Mouse (Mus musculus): ENCODE data around the gene Nfib. TPM values are rescaled to one million over a fixed set of nuclear protein-coding genes. Genes with fewer than 3 reads are reported as not detected.

The Nfib gene
- polyA plus RNA-seq, 1 experiment from 2014 or later = 75.7 TPM

DNA sequence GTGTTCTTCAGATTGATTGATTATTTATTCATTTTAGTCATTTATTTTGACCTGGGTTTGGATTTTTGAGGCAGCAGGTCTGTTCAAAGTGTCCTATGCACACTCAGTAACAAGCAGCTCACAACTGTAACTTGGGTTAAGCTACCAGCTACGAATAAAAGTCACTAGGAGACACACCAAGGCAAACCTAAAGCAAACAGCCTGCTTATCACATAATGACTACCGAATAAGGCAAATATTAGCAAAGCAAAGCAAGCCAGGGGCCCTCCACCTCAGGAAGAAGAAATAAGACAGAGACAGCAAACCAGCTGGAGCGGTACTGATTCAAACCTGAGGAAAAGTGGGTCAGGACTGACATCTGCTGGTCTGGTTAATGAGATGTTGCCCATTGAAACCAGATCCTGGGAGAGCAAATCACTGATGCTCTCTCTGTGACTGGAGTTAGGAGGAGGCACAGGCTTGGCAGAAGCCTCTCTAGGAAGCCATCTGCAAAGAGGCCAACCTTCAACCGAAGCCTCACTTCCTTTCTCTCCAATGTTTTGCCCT lies 116.1 kb downstream of the Nfib start:
- Histone ChIP-seq H3K4me3 (ENCODE audit: low read length) (no peak overlapping the region), H3K4me1 (ENCODE audit: control insufficient read depth, insufficient read depth, low read depth, low read length) (peaks cover 4% of the 10 kb centered on the region), H3K9ac (ENCODE audit: low read depth, low read length) (no peak overlapping the region), H3K27me3 (replicated peaks; ENCODE audit: control insufficient read depth, insufficient read depth, low read length) (no peaks in the 10 kb centered on the region), H3K27ac (ENCODE audit: low read depth, low read length) (peak overlapping the region; percentile 39; the same call in 1 of the 2 replicates), H3K9me3 (ENCODE audit: control insufficient read depth, low read length) (no peaks in the 10 kb centered on the region), H3K36me3 (ENCODE audit: control insufficient read depth, insufficient read depth, low read length) (no peaks in the 10 kb centered on the region), H3K4me2 (ENCODE audit: low read length) (peak overlapping the region; percentile 33)
- ATAC-seq = peak; percentile 84
- WGBS = 29% methylated on average over 4 of the region's 4 CpGs

DNA sequence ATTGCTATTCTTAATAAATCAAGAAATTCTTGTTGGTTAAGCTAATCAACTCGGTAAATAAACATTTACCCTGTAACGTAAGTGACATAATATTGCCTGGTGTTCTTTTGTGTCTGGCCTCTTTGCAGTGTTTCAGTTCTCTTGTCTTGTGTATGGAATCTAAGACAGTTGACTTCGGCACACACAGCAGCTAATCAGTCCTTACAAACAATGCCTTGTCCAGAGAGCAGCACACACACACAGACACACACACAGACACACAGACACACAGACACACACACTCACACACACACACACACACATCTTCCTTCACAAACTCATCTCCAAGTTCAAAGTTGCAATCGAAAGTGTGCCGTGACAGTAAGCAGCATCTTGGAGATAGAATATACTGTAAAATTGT lies 116.8 kb downstream of the Nfib start:
- 70% methylated on average over 5 of the region's 5 CpGs for WGBS
- peaks cover 4% of the 10 kb centered on the region for H3K4me1 ChIP-seq (ENCODE audit: control insufficient read depth, insufficient read depth, low read depth, low read length)
- no peak overlapping the region for H3K4me3 ChIP-seq (ENCODE audit: low read length)
- H3K9me3 ChIP-seq (ENCODE audit: control insufficient read depth, low read length) = no peaks in the 10 kb centered on the region
- no peaks in the 10 kb centered on the region for H3K27me3 ChIP-seq (replicated peaks; ENCODE audit: control insufficient read depth, insufficient read depth, low read length)
- H3K9ac ChIP-seq (ENCODE audit: low read depth, low read length) = no peak overlapping the region
- H3K36me3 ChIP-seq (ENCODE audit: control insufficient read depth, insufficient read depth, low read length) = no peaks in the 10 kb centered on the region
- no peak for ATAC-seq
- H3K4me2 ChIP-seq (ENCODE audit: low read length) = peak overlapping the region; percentile 27; the same call in 1 of the 2 replicates
- no peak overlapping the region for H3K27ac ChIP-seq (ENCODE audit: low read depth, low read length)

DNA sequence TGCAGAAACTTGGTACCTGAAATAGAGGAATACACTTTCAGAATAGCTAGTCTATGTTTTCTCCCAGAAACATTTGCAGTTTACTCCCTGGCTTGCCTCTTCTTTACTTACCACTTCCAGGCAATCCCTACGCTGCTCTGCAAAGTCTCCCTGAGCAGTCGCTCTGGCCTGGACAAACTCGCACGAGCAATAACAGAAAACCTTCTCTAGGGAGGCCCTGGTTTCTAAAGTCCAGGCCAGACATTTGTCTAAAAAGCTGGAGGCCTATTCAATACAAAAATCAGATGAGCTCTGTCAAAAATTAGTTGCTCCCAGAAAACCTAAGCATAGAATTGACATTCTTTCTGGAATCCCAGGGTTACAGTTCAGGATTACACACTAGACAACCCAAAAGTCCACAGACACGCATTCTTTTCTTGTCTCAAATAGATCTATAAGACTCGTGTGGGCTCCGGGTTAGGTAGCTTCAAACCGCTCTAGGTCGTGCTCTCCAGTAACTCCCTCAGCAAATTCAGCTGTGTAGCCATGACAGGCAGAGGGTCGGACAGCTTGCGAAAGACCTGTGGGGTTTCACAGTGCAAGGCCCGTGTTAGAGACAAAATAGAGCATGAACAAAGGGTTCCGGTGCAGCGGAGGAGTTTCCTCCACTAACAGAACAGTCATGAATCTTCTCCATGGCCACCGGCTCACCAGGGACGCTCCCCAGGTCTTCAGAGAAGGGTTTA lies 118.2 kb downstream of the Nfib start:
- ATAC-seq = 0 out of 2 replicates have a peak, but pooled peaks have one; percentile 43
- Histone ChIP-seq H3K4me3 (ENCODE audit: low read length) (peak overlapping the region; percentile 5; the same call in 1 of the 2 replicates), H3K4me1 (ENCODE audit: control insufficient read depth, insufficient read depth, low read depth, low read length) (peaks cover 4% of the 10 kb centered on the region), H3K9me3 (ENCODE audit: control insufficient read depth, low read length) (no peaks in the 10 kb centered on the region), H3K4me2 (ENCODE audit: low read length) (peak overlapping the region; percentile 37), H3K9ac (ENCODE audit: low read depth, low read length) (peak overlapping the region; percentile 27; the same call in 1 of the 2 replicates), H3K36me3 (ENCODE audit: control insufficient read depth, insufficient read depth, low read length) (no peaks in the 10 kb centered on the region), H3K27me3 (replicated peaks; ENCODE audit: control insufficient read depth, insufficient read depth, low read length) (no peaks in the 10 kb centered on the region), H3K27ac (ENCODE audit: low read depth, low read length) (peak overlapping the region; percentile 19)
- WGBS = 52% methylated on average over 16 of the region's 16 CpGs

DNA sequence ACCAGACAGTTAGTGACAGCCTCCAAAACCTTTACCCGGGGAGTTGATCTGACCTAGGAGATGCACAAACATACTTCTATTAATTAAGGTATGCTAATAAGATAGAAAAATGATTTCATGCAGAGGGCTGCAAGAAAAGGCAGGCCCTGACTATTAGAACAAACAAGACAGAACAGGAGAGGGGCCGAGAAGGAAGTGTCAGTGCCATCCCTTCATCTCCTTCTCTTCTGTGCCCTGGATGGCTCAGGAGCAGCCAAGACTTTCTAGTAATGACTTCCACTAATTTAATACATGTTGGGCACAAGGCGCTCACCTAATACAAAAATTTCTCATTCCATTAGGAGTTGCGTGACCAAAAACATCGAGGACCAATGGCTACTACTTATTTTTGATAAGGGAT lies 118.9 kb downstream of the Nfib start:
- H3K36me3 ChIP-seq (ENCODE audit: control insufficient read depth, insufficient read depth, low read length) = no peaks in the 10 kb centered on the region
- H3K27ac ChIP-seq (ENCODE audit: low read depth, low read length) = no peak overlapping the region
- ATAC-seq = no peak
- H3K27me3 ChIP-seq (replicated peaks; ENCODE audit: control insufficient read depth, insufficient read depth, low read length) = no peaks in the 10 kb centered on the region
- no peak overlapping the region for H3K9ac ChIP-seq (ENCODE audit: low read depth, low read length)
- H3K4me3 ChIP-seq (ENCODE audit: low read length) = no peak overlapping the region
- no peaks in the 10 kb centered on the region for H3K9me3 ChIP-seq (ENCODE audit: control insufficient read depth, low read length)
- peaks cover 4% of the 10 kb centered on the region for H3K4me1 ChIP-seq (ENCODE audit: control insufficient read depth, insufficient read depth, low read depth, low read length)
- H3K4me2 ChIP-seq (ENCODE audit: low read length) = no peak overlapping the region
- 79% methylated on average over 5 of the region's 5 CpGs for WGBS

DNA sequence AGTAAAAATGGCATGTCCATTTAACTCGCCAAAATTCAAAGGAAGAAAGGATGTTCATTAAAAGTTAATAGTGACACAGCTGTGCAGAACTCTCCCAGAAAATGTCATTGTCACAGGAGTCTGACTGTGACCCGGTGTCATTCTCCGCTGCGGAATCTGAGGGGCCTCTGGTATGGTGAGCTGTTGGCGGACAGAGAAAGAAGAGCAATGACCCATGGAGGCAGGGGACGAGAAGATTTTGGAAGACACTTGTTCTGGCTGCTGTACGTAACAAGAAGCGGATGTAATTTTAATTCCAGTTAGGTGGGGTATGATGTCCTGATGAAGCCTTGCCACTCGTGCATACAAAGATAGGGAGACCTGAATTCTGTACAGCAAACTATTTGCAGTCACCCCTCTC lies 120.0 kb downstream of the Nfib start:
- Histone ChIP-seq H3K4me1 (ENCODE audit: control insufficient read depth, insufficient read depth, low read depth, low read length) (peaks cover 4% of the 10 kb centered on the region), H3K27me3 (replicated peaks; ENCODE audit: control insufficient read depth, insufficient read depth, low read length) (no peaks in the 10 kb centered on the region), H3K4me2 (ENCODE audit: low read length) (no peak overlapping the region), H3K9ac (ENCODE audit: low read depth, low read length) (no peak overlapping the region), H3K36me3 (ENCODE audit: control insufficient read depth, insufficient read depth, low read length) (no peaks in the 10 kb centered on the region), H3K9me3 (ENCODE audit: control insufficient read depth, low read length) (no peaks in the 10 kb centered on the region), H3K27ac (ENCODE audit: low read depth, low read length) (no peak overlapping the region), H3K4me3 (ENCODE audit: low read length) (no peak overlapping the region)
- no peak for ATAC-seq
- WGBS = 45% methylated on average over 9 of the region's 9 CpGs

DNA sequence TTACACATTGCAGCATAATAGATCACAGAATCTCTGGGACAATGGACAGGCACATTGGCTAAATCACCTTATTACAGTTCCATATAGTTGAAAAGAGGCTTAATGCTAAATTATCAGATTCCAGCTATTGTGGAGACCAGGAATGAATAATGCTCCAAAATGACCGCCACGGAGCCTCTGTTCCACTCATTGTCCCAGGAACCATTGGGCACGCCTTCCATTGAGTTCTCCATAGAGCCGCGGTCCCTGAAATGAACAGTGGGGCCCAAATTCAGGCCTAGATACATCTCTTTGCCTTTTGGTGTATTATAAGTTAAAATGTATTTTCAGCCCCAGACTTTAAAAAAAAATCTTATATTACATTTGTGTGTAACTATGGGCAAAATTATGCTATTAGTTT lies 120.5 kb downstream of the Nfib start:
- no peak overlapping the region for H3K27ac ChIP-seq (ENCODE audit: low read depth, low read length)
- 45% methylated on average over 5 of the region's 5 CpGs for WGBS
- H3K36me3 ChIP-seq (ENCODE audit: control insufficient read depth, insufficient read depth, low read length) = no peaks in the 10 kb centered on the region
- H3K9me3 ChIP-seq (ENCODE audit: control insufficient read depth, low read length) = no peaks in the 10 kb centered on the region
- no peak overlapping the region for H3K9ac ChIP-seq (ENCODE audit: low read depth, low read length)
- H3K4me2 ChIP-seq (ENCODE audit: low read length) = no peak overlapping the region
- H3K4me3 ChIP-seq (ENCODE audit: low read length) = no peak overlapping the region
- no peak for ATAC-seq
- no peaks in the 10 kb centered on the region for H3K27me3 ChIP-seq (replicated peaks; ENCODE audit: control insufficient read depth, insufficient read depth, low read length)
- peaks cover 4% of the 10 kb centered on the region for H3K4me1 ChIP-seq (ENCODE audit: control insufficient read depth, insufficient read depth, low read depth, low read length)

DNA sequence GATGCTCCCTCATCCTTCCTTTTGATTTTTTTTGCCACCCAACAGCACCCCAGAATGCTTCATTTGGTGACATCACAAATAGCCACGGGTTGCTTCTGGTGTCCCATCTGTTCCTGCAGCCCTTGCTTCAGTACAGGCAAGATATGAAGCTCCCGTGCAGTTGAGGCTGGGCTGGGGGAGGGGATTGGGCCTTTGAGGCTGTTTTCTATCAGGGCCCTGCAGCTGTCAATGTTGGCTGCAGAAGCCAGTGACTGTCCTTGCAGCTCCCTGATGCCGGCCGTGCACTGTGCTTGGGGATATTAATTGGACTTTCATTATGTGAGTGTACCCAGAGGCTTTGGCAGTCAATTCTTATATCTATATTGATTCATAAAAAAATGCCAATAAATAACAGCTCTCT lies 121.0 kb downstream of the Nfib start:
- H3K27ac ChIP-seq (ENCODE audit: low read depth, low read length) = no peak overlapping the region
- H3K27me3 ChIP-seq (replicated peaks; ENCODE audit: control insufficient read depth, insufficient read depth, low read length) = no peaks in the 10 kb centered on the region
- H3K4me1 ChIP-seq (ENCODE audit: control insufficient read depth, insufficient read depth, low read depth, low read length) = peaks cover 4% of the 10 kb centered on the region
- H3K36me3 ChIP-seq (ENCODE audit: control insufficient read depth, insufficient read depth, low read length) = no peaks in the 10 kb centered on the region
- no peaks in the 10 kb centered on the region for H3K9me3 ChIP-seq (ENCODE audit: control insufficient read depth, low read length)
- peak overlapping the region; percentile 3; the same call in 1 of the 2 replicates for H3K4me2 ChIP-seq (ENCODE audit: low read length)
- no peak overlapping the region for H3K9ac ChIP-seq (ENCODE audit: low read depth, low read length)
- H3K4me3 ChIP-seq (ENCODE audit: low read length) = no peak overlapping the region
- 13% methylated on average over 4 of the region's 4 CpGs for WGBS
- peak; percentile 72 for ATAC-seq

DNA sequence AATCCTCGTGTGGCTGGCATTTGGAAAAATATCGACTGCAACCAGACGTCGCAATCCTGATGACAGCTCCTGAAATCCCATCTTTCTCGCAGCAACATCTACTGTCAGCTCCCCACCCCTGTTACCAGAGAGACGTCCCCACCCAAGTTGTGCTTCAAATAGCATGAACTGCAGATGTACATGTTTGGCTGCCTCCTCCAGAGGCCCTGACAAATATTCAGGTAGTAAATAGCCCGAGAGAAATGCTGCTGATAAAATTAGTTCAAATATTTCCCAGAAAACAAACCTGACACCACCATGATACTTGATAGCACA lies 132.3 kb downstream of the Nfib start:
- Histone ChIP-seq H3K4me1 (ENCODE audit: control insufficient read depth, insufficient read depth, low read depth, low read length) (no peaks in the 10 kb centered on the region), H3K9ac (ENCODE audit: low read depth, low read length) (no peak overlapping the region), H3K36me3 (ENCODE audit: control insufficient read depth, insufficient read depth, low read length) (no peaks in the 10 kb centered on the region), H3K27me3 (replicated peaks; ENCODE audit: control insufficient read depth, insufficient read depth, low read length) (no peaks in the 10 kb centered on the region), H3K9me3 (ENCODE audit: control insufficient read depth, low read length) (no peaks in the 10 kb centered on the region), H3K4me2 (ENCODE audit: low read length) (peak overlapping the region; percentile 28), H3K27ac (ENCODE audit: low read depth, low read length) (no peak overlapping the region), H3K4me3 (ENCODE audit: low read length) (no peak overlapping the region)
- WGBS = 66% methylated on average over 7 of the region's 7 CpGs
- no peak for ATAC-seq

DNA sequence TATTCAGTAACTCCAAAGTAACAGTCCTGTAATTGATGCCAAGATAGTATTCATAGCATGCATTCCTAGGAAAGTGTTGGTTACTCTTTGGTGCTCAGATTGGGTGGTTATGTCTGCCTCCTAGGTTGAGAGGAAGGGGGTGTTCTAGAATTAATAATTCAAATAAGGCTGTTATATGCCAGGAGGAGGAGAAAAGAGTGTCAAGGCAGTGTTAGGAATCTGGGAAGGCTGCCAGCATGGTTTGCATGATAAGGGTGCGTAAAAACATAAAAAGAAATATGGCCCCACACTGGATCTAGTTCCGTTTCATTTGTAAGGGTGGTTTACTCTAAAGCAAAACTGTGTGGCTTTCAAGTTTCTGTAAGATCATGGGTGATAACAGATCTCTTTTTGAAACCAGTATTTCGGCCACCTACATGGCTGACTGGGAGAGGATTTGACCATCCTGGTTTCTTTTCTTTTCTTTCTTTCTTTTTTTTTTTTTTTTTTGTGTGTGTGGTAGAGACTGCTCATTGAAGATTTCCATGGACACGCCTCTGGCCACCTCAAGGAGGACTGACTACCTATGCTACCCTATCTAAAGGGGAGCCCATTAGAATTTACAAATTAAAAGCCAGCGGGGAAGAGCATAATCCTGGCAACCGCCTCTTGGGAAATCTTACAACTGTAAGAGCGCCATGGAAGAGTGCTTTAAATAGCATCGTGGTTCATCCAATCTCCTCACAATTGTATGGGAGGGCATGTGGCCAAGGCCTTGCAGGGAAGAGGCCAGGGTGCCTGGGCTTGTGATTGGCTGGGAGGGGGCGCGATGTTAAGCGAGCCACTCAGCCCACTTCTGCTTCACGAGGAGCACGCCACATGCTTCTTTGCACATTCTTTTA lies 132.9 kb downstream of the Nfib start:
- Histone ChIP-seq H3K4me2 (ENCODE audit: low read length) (peak overlapping the region; percentile 28), H3K27me3 (replicated peaks; ENCODE audit: control insufficient read depth, insufficient read depth, low read length) (no peaks in the 10 kb centered on the region), H3K4me3 (ENCODE audit: low read length) (no peak overlapping the region), H3K4me1 (ENCODE audit: control insufficient read depth, insufficient read depth, low read depth, low read length) (no peaks in the 10 kb centered on the region), H3K36me3 (ENCODE audit: control insufficient read depth, insufficient read depth, low read length) (no peaks in the 10 kb centered on the region), H3K9me3 (ENCODE audit: control insufficient read depth, low read length) (no peaks in the 10 kb centered on the region), H3K27ac (ENCODE audit: low read depth, low read length) (no peak overlapping the region), H3K9ac (ENCODE audit: low read depth, low read length) (no peak overlapping the region)
- 50% methylated on average over 13 of the region's 13 CpGs for WGBS
- ATAC-seq = peak; percentile 74

Data from hindbrain, embryonic 16.5 days (tissue).